Mouse (Mus musculus) right cerebral cortex, postnatal 10 days (tissue): ENCODE results near the gene Papss1.
A peak's percentile ranks its signal among the peaks of the same experiment; 100 is the strongest.

Experiments
- DNase-seq, 2 experiments: peaks; one replicate each; pipeline ENCODE4 v3.0.0; 2021; ENCODE audit warnings: low spot score in 2 of 2

Papss1 gene

GRCm38 (mm10) chr3:131581096-131581495 lies 16.5 kb downstream of the Papss1 start:
- DNase-seq = no peak

- DNase-seq = no peak
Observed at GRCm38 (mm10) chr3:131586818-131587217, 22.2 kb downstream of the Papss1 start.

- DNase-seq = no peak
Observed at GRCm38 (mm10) chr3:131587959-131588358, 23.4 kb downstream of the Papss1 start.

- peak in 1 of 2 experiments; percentile 20 for DNase-seq
Observed at GRCm38 (mm10) chr3:131593143-131593798, 28.7 kb downstream of the Papss1 start.

GRCm38 (mm10) chr3:131594361-131594760 lies 29.8 kb downstream of the Papss1 start:
- DNase-seq = peak; percentile 56 to 60

- peak in 1 of 2 experiments; percentile 18 for DNase-seq
Observed at GRCm38 (mm10) chr3:131595546-131596245, 31.1 kb downstream of the Papss1 start.

GRCm38 (mm10) chr3:131600726-131601125 lies 36.2 kb downstream of the Papss1 start:
- DNase-seq = peak in 1 of 2 experiments; percentile 9

GRCm38 (mm10) chr3:131601366-131601765 lies 36.8 kb downstream of the Papss1 start:
- peak in 1 of 2 experiments; percentile 6 for DNase-seq

- no peak for DNase-seq
Observed at GRCm38 (mm10) chr3:131602995-131603414, 38.4 kb downstream of the Papss1 start.

GRCm38 (mm10) chr3:131608112-131608511 lies 43.5 kb downstream of the Papss1 start:
- DNase-seq = no peak

GRCm38 (mm10) chr3:131609651-131610050 lies 45.1 kb downstream of the Papss1 start:
- no peak for DNase-seq

GRCm38 (mm10) chr3:131610595-131610994 lies 46.0 kb downstream of the Papss1 start:
- DNase-seq = no peak

- no peak for DNase-seq
Observed at GRCm38 (mm10) chr3:131612847-131613246, 48.3 kb downstream of the Papss1 start.

GRCm38 (mm10) chr3:131614056-131614455 lies 49.5 kb downstream of the Papss1 start:
- no peak for DNase-seq

GRCm38 (mm10) chr3:131618580-131619338 lies 54.2 kb downstream of the Papss1 start:
- no peak for DNase-seq

GRCm38 (mm10) chr3:131623208-131623607 lies 58.6 kb downstream of the Papss1 start:
- DNase-seq = no peak

GRCm38 (mm10) chr3:131624063-131624462 lies 59.5 kb downstream of the Papss1 start:
- DNase-seq = no peak

- no peak for DNase-seq
Observed at GRCm38 (mm10) chr3:131627476-131627875, 62.9 kb downstream of the Papss1 start.

- DNase-seq = no peak
Observed at GRCm38 (mm10) chr3:131628265-131628664, 63.7 kb downstream of the Papss1 start.

- DNase-seq = no peak
Observed at GRCm38 (mm10) chr3:131628931-131629330, 64.4 kb downstream of the Papss1 start.

- no peak for DNase-seq
Observed at GRCm38 (mm10) chr3:131630407-131631317, 66.1 kb downstream of the Papss1 start.
